Mouse (Mus musculus) right cerebral cortex, adult 18-20 months (tissue): ENCODE measurements around the gene Gm20929.
"Not testable (repeated sequence)": the region's sequence is repeated elsewhere in the genome, so short reads cannot be mapped to it uniquely, and the experiment has no call there.

Experiments
- DNase-seq: peaks from one replicate; pipeline ENCODE4 v3.0.0; 2022; ENCODE audit warnings: mixed read lengths

Gm20929 gene

DNA sequence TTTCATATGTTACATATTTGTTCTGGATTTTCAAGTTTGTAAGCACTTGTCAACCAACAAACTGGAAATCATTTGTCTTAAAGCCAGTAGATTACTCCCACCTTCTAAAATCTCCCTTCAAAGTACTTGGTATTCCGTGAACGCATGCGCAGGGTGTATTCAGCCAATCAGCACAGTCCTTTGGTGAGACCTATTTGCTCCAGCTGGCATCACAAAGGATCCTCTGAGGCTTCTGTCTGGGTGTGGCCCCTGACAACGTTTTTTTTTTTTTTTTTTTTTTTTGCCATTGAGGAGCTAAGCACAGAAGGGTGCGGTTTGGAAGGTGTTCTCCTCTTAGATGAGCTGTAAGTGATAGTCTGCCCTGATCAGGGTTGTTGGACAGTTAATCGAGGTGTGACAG lies at the start of gene Gm20929:
Gene Gm20929, plus strand, starts transcription at position 301 of the 400 bp plus-strand sequence.
- DNase-seq, result not testable (repeated sequence)
